Mouse (Mus musculus): ENCODE results near the gene Egln1.

Egln1 gene

DNA sequence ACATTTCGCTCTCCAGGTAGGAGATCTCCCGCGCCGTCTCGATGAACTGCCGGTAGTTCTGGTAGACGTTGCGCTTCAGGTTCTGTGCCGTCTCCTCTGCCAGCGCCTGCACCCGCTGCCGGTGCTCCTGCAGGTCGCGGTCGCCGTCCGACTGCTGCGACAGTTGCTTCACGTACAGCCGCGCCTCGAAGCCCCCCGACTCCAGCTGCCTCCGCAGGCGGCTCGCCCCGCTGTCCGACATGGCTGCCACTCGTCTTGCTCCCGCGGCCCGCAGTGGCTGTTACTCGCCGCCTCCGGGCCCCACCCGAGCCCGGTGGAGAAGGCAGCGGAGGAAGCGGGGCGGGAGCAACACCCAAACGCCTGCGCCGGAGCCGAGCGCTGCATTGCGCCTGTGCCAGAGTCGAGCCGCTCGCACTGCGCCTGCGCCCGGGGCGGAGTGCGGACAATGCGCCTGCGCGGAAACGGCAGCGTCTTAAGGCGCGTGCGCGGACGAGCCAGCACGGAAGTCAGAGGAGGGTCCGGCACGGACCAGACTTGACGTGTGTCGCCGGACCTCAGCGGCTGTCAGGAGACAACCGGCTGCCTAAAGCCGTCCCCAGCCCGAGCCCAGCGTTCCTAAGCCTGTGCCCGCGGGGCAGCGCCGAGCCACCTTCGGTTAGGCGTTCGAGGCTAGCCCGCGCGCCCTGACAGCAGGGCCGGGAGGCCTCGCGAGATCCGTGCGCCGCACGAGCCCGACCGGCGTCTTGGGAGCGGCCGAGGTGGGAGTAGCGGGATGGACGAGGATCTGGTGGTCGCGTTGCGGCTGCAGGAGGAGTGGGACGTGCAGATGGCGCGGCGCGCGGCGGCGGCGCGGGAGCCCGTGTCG, 51.5 kb downstream of the Egln1 start, which contains the start of the genes Exoc8 and Sprtn:
Gene Exoc8 (minus strand): TSS at position 320 of the 865 bp plus-strand sequence.
Gene Sprtn (plus strand): TSS at position 501 of the 865 bp plus-strand sequence.
- peak; percentile 97 for DNase-seq

DNA sequence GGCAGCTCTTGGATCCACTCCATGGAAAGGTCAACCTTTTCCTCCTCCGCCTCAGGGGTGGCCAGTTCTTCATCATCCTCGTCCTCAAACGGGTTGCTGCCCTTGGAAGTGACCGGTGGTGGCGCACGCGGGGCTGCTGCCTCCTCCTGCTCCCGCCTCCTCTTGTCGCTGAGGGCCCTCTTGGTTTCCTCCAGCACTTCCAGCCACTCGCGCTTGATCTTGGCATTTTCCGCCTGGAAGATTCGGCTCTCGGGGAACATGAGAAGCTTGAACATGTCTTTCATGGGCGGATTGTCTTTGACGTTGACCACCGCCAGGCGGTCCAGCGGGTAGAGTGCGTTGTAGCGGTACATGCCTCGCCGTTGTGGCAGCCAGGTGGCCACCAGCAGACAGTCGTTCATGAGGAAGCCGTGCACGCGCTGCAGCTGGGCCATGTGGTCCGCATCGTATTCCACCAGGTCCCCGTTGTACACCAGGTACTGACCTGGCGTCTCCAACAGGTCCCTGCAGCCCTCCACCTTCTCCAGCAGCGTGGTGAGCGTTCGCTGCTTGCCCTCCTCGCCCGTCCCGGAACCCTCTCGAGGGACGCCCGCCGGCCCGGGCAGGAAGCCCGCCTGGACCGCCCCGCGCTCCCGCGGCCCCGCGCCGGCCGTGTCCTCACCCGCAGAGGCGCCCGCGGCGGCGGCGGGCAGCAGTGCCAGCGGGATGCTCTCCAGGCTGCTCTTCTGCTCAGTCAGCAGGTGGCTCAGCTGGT, 52.3 kb downstream of the Egln1 start:
- DNase-seq = peak; percentile 82

DNA sequence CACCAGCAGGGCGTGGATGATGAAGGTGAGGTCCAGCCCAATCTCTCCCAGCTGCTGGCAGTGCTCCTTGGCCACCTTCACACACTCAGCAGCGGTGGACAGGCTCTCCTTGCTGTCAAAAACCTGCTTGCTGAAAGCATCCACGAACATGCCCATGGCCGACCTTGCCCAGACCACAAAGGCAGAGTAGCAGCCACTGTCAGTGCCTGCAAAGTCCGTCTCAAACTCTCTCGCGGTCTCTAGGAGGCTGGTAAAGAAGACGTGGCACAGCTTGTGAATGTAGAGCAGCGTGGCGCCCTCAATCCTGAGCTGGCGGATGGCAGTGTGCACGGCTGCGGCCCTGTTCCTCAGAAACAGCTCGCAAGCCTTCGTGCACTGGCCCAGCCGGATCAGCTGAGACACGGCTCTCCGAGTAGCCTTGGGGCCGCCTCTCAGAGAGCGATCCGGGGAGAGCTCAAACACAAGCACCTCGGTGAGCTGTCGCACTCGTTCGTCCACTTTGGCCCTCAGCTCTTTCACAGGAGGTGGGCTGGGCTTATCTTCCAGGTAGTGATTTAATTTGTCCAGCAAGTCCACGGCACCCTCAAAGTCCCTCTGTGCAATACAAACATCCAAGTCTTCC, 53.0 kb downstream of the Egln1 start:
- DNase-seq = peak; percentile 22

DNA sequence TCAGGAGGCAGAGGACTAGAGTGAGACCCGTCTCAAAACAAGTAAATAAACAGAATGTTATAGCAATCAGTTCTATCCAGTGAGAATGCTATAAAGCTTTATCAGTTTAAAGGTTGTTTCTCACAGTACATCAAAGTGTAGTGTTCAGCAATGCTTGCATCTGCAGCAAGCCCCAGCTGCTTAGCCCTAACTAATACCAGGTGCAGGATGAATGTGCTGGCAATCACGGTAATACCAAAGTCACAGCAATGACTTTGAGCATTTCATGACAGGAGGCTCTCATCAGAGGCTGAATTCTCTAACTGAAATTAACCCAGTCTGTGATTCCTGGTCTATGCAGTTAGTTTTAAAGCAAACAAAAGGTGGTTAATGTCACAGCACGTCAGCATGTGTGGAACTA, 56.5 kb downstream of the Egln1 start:
- no peak for DNase-seq

DNA sequence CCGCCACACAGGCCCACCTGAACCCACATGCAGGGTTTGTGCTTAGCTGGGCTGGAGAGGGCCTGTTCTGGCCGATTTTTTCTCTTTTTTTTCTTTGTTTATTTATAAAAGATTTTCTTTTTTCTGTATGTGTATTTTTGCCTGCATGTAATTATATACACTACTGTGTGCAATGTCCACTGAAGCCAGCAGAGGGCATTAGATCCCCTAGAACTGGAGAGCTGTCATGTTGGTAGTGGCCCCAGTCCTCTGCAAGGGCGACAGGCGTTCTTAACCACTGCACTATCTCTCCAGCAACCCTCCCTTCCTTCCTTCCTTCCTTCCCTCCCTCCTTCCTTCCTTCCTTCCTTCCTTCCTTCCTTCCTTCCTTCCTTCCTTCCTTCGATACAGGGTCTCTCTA, 60.7 kb downstream of the Egln1 start:
- DNase-seq = no peak

- no peak for DNase-seq
Observed at GRCm38 (mm10) chr8:124878946-124879526, 70.1 kb downstream of the Egln1 start.

DNA sequence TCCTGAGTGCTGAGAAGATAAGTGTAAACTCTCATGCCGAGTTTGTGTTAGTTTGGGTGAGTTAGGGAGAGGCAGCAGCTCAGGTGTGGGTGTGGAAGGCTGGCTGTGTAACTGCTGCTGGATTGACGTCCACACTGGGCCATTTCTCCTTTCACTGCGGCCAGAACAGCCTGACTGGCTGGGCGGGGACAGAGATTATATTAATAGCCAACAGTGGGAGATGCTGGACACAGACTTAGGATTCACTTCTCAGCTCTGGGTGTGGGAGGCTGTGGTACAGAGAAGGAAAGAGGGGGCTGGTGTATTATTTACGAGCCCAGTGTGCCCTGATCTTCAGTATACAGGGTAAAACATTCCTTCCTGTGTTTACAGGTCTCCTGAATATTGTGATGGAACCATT, 71.0 kb downstream of the Egln1 start:
- no peak for DNase-seq

DNA sequence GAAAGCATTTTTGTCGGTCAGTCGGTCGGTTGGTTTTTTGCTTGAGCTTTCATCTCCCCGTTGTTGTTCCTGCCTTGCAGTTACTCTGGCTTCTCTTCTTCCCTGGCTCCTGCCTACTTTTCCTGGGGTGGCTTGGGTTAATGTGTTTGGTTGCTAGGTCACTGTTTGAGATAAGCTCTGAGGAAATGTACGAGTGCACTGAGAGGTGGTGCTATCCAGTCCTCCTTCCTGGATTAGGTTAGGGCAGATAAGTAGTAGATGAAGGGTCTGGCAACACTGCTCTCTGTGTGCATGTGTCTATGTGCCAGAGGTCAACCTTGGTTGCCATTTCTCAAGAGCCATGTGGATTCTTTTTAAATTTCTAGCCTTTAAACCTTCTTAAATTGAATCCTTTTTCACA, 76.4 kb downstream of the Egln1 start:
- DNase-seq = no peak

GRCm38 (mm10) chr8:124872081-124872480, 77.0 kb downstream of the Egln1 start:
- no peak for DNase-seq

DNA sequence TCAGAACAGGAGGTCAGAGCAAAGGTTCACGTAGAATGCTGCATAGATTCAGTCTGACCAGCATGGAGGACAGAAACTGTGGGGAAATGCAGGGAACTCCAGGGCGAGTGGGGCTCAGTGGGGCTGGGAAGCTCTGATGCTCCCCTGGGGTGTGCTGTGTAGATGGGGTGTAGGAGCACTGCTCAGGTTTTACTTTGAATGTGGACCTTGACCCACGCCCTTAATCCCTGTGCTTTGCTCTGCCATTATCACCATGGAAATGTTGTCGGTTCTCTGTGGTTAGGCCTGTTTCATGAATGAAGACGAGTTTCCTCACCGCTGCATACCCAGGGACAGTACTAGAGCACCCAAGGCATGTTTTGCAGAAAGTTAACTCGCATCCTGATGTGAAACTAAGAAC, 77.7 kb downstream of the Egln1 start:
- no peak for DNase-seq

GRCm38 (mm10) chr8:124869708-124870107, 79.4 kb downstream of the Egln1 start:
- DNase-seq = no peak

DNA sequence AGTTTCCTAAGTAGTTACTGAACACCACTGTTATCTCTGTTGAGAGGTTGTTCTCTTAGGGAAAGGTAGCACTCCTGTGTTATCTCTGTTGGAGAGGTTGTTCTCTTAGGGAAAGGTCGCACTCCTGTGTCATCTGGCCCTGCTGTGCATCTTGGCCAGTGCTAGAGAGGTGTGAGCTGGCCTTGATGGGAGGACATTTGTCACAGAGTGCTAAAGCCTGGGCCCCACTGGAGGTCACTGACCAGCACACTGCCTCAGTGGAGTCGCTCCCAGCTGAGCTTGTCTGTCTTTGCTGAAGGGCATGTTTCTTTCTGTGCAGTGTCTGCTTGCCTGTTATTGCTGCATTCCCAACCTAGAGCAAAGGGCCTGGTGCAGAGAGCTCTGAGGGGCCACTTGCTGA, 82.0 kb downstream of the Egln1 start:
- DNase-seq = no peak

DNA sequence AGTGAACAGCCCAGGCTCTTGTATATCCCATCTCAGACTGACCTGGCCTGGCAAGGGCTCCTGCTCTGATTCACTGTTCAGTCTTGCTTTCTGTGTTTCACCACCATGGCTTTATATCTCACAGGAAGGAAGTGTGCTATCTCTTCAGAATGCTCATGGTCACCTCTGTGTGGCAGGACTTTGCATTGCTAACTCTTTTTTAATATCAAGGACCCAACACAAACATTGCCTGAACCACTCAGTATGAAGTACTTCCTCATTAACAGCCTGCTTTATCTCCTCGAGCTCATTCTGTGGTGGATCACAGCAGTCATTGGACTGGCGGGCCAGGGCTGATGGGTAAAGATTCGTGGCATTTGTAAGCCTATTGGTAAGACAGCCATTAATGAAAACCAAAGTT, 82.5 kb downstream of the Egln1 start:
- DNase-seq = no peak

- DNase-seq = peak; percentile 45
Observed at GRCm38 (mm10) chr8:124863729-124864128, 85.4 kb downstream of the Egln1 start.

- no peak for DNase-seq
Observed at GRCm38 (mm10) chr8:124863163-124863677, 85.9 kb downstream of the Egln1 start.

- DNase-seq = peak; percentile 93
Observed at GRCm38 (mm10) chr8:124862321-124863162, 86.6 kb downstream of the Egln1 start, which contains the start of the genes Gnpat and 2810004N23Rik. Gnpat (plus strand) TSS chr8:124863033. 2810004N23Rik (minus strand) TSS chr8:124863120.

- no peak for DNase-seq
Observed at GRCm38 (mm10) chr8:124860188-124860587, 88.9 kb downstream of the Egln1 start.

DNA sequence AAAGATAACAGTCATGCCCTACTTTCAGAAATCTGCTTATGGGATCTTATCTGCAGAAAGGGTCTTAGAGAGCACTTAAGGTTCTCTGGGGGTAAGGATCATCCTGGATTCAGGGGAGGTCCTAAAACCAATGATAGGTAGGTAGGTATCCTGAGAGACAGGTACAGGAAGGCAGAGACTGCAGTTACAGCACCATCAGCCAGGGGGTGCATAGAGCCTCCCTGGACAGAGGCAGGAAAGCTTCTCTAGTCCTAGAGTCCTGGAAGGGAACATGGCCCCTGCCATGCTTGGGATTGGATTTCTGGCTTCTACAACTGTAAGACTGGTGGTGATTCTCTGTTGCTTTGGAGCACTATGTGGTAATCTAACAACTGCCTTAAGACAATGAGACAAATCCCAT, 89.7 kb downstream of the Egln1 start:
- peak; percentile 45 for DNase-seq
